Mouse (Mus musculus) brain, embryonic 14.5 days (tissue): ENCODE measurements at regions not wholly inside any gene's neighbourhood (a gene's known extent, or its start where the extent isn't known, plus 50 kb on each side); places are given as distances from the start of the nearest gene placed in this dataset.

Experiments
- CTCF ChIP-seq: fragments of 200-500 bp; IDR thresholded peaks from 2 replicates; pipeline ENCODE4 v1.5.1; 2012; ENCODE audit warnings: inconsistent platforms, mild to moderate bottlenecking, moderate library complexity, borderline replicate concordance; ENCODE audit not compliant: insufficient read depth, insufficient read length; ENCODE audit errors: extremely low read depth
- POLR2A ChIP-seq: fragments of 200-500 bp; IDR thresholded peaks from 2 replicates; pipeline ENCODE4 v1.6.1; 2012; ENCODE audit warnings: mild to moderate bottlenecking, inconsistent platforms, borderline replicate concordance; ENCODE audit not compliant: poor library complexity, insufficient read depth, insufficient read length, severe bottlenecking; ENCODE audit errors: extremely low read depth

- no peak for TF ChIP-seq CTCF
- no peak for TF ChIP-seq POLR2A
These were observed 126.9 kb upstream of the A230072I06Rik start for GRCm38 (mm10) chr8:12151679-12152078.
